Mouse (Mus musculus): ENCODE measurements around the gene Lrrc56. TPM values are rescaled to one million over a fixed set of nuclear protein-coding genes. Genes with fewer than 3 reads are reported as not detected.
A peak's percentile ranks its signal among the peaks of the same experiment; 100 is the strongest.

The Lrrc56 gene
- total and polyA plus RNA-seq, 3 experiments: 1.3 to 4.0 (median 2.3) TPM

DNA sequence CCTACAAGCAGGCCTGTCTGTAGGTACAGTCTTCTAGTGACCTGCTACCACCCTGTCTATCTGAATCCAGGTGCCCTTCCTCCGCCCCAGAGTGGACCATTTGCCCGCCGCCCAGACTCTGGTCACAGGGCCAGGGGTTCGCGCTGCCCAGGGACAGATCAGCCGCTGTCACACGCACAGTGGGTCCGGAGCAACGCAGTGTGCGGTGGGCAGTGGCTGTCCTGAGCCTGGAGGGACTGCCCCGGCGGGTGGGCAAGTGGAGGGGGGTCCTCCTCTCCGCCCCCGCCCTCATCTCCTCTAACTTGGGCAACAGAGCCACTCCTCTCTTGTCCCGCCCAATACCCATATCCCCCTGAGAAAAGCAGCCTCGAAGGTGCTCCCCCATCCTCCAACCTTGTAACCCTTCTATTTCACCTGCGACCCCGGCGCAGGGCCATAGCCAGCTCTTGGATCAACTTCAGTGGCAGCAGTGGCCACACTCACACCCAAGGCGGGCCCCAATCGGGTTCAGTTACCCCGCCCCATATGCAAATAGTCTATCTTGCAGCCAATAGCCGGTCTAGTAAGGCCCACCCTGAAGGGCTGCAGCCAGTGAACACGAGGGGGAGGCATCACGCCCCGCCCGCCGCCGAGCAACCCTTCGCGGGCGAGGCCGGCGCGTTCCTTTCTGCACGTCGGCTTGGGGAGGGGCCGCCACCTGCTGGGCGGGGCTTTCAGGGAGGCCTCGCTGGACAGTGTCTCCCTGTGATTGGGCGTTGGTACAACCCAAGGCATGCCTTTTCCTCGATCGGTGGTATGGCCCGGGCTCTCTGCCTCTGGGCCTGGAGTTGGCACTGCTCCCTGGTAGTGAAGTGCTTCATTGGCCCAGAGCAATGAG, 27.5 kb downstream of the Lrrc56 start:
- ATAC-seq (ENCODE audit: extremely low read depth, insufficient number of reproducible peaks, low FRiP score, poor library complexity, severe bottlenecking) (peak; percentile 98), DNase-seq (ENCODE audit: low spot score) (peak; percentile 95)
- no peak for TF ChIP-seq GATA2 (IDR thresholded peaks at IDR 0.05; ENCODE audit: borderline replicate concordance, low read depth, low read length)
- no peak for TF ChIP-seq TAL1 (conservative IDR thresholded peaks at IDR 0.05; ENCODE audit: low read depth, low read length)
- no peak for TF ChIP-seq GATA1 (IDR thresholded peaks at IDR 0.05; ENCODE audit: borderline replicate concordance, low read length)
- no peak for TF ChIP-seq POLR2AphosphoS5 (IDR thresholded peaks at IDR 0.05; ENCODE audit: insufficient replicate concordance, low read depth, low read length)
- no peak for TF ChIP-seq CTCF (IDR thresholded peaks at IDR 0.05; ENCODE audit: low read depth, low read length)
- peaks cover 46% of the 10 kb centered on the region for H3K36me3 ChIP-seq (replicated peaks)
- peaks cover 63% of the 10 kb centered on the region for H3K4me1 ChIP-seq (ENCODE audit: insufficient read depth, low read depth, low read length)
- H3K27me3 ChIP-seq (ENCODE audit: insufficient read depth, low read length): no peaks in the 10 kb centered on the region
- H3K9me3 ChIP-seq (replicated peaks): no peaks in the 10 kb centered on the region
- H3K4me3 ChIP-seq (ENCODE audit: low read depth, low read length): peak overlapping the region; percentile 99

DNA sequence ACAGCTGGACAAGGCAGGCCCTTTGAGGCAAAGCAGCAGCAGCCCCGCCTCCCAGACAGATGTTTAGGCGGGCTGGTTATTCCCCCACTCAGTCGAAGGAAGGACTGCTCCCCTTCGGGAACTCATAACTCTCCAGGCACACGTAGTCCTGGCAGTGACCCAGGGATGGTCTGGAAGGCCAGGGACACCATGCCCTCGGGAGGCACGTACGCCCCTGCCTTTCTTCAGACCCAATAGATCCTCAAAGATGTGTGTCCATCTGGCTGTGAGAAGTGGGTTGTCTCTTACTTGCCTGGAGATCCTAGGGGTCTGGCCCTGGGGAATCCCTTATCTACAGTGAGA, 28.1 kb downstream of the Lrrc56 start:
- Histone ChIP-seq H3K4me3 (ENCODE audit: low read depth, low read length) (peak overlapping the region; percentile 99; the same call in 1 of the 2 replicates), H3K27me3 (ENCODE audit: insufficient read depth, low read length) (no peaks in the 10 kb centered on the region), H3K36me3 (replicated peaks) (peaks cover 40% of the 10 kb centered on the region), H3K9me3 (replicated peaks) (no peaks in the 10 kb centered on the region), H3K4me1 (ENCODE audit: insufficient read depth, low read depth, low read length) (peaks cover 57% of the 10 kb centered on the region)
- ATAC-seq (ENCODE audit: extremely low read depth, insufficient number of reproducible peaks, low FRiP score, poor library complexity, severe bottlenecking): no peak
- TF ChIP-seq GATA2 (IDR thresholded peaks at IDR 0.05; ENCODE audit: borderline replicate concordance, low read depth, low read length) (no peak), CTCF (IDR thresholded peaks at IDR 0.05; ENCODE audit: low read depth, low read length) (no peak), TAL1 (conservative IDR thresholded peaks at IDR 0.05; ENCODE audit: low read depth, low read length) (no peak), POLR2AphosphoS5 (IDR thresholded peaks at IDR 0.05; ENCODE audit: insufficient replicate concordance, low read depth, low read length) (no peak), GATA1 (IDR thresholded peaks at IDR 0.05; ENCODE audit: borderline replicate concordance, low read length) (no peak)
- DNase-seq (ENCODE audit: low spot score): no peak

DNA sequence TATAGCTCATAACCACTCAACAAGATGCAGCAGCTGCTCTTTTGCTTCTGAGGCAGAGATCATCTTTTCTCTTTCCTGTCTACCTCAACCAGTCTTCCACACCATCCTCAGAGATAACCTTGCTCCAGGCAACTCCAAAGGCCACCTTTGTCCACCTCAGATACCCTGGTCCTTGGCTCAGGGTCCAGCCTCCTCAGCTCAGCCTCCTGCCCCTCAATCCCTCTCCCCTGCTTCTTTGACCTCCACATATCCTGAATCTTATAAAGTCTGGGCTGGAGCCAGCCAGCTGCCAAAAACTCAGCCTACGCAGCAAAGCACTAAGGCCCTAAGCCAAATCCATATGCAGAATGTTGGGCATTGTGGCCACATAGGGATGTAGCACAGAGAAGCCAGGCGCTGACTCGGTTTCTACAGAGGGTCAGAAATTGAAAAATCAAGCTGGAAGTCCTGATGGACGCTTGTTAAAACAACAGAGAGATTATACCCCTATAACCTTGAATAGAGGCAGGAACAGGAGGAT, 28.8 kb downstream of the Lrrc56 start:
- ATAC-seq (ENCODE audit: extremely low read depth, insufficient number of reproducible peaks, low FRiP score, poor library complexity, severe bottlenecking): no peak
- Histone ChIP-seq H3K36me3 (replicated peaks) (peaks cover 34% of the 10 kb centered on the region), H3K27me3 (ENCODE audit: insufficient read depth, low read length) (no peaks in the 10 kb centered on the region), H3K4me1 (ENCODE audit: insufficient read depth, low read depth, low read length) (peaks cover 52% of the 10 kb centered on the region), H3K4me3 (ENCODE audit: low read depth, low read length) (no peak overlapping the region; the same call in 1 of the 2 replicates), H3K9me3 (replicated peaks) (no peaks in the 10 kb centered on the region)
- no peak for TF ChIP-seq CTCF (IDR thresholded peaks at IDR 0.05; ENCODE audit: low read depth, low read length)
- no peak for DNase-seq (ENCODE audit: low spot score)

GRCm38 (mm10) chr7:141226535-141226934, 32.6 kb downstream of the Lrrc56 start:
- H3K27me3 ChIP-seq (ENCODE audit: insufficient read depth, low read length): no peaks in the 10 kb centered on the region
- H3K4me3 ChIP-seq (ENCODE audit: low read depth, low read length): no peak overlapping the region
- ATAC-seq (ENCODE audit: extremely low read depth, insufficient number of reproducible peaks, low FRiP score, poor library complexity, severe bottlenecking) (no peak), DNase-seq (ENCODE audit: low spot score) (no peak)
- peaks cover 21% of the 10 kb centered on the region for H3K36me3 ChIP-seq (replicated peaks)
- H3K9me3 ChIP-seq (replicated peaks): no peaks in the 10 kb centered on the region
- peaks cover 43% of the 10 kb centered on the region for H3K4me1 ChIP-seq (ENCODE audit: insufficient read depth, low read depth, low read length)
- TF ChIP-seq POLR2AphosphoS5 (IDR thresholded peaks at IDR 0.05; ENCODE audit: insufficient replicate concordance, low read depth, low read length) (no peak), GATA2 (IDR thresholded peaks at IDR 0.05; ENCODE audit: borderline replicate concordance, low read depth, low read length) (no peak), TAL1 (conservative IDR thresholded peaks at IDR 0.05; ENCODE audit: low read depth, low read length) (no peak), GATA1 (IDR thresholded peaks at IDR 0.05; ENCODE audit: borderline replicate concordance, low read length) (no peak), CTCF (IDR thresholded peaks at IDR 0.05; ENCODE audit: low read depth, low read length) (no peak)

- TF ChIP-seq GATA1 (IDR thresholded peaks at IDR 0.05; ENCODE audit: borderline replicate concordance, low read length): no peak
- TF ChIP-seq GATA2 (IDR thresholded peaks at IDR 0.05; ENCODE audit: borderline replicate concordance, low read depth, low read length): no peak
- no peak for TF ChIP-seq CTCF (IDR thresholded peaks at IDR 0.05; ENCODE audit: low read depth, low read length)
- TF ChIP-seq POLR2AphosphoS5 (IDR thresholded peaks at IDR 0.05; ENCODE audit: insufficient replicate concordance, low read depth, low read length): no peak
- no peak for TF ChIP-seq TAL1 (conservative IDR thresholded peaks at IDR 0.05; ENCODE audit: low read depth, low read length)
- H3K9me3 ChIP-seq (replicated peaks): no peaks in the 10 kb centered on the region
- H3K27me3 ChIP-seq (ENCODE audit: insufficient read depth, low read length): no peaks in the 10 kb centered on the region
- H3K36me3 ChIP-seq (replicated peaks): peaks cover 34% of the 10 kb centered on the region
- peaks cover 41% of the 10 kb centered on the region for H3K4me1 ChIP-seq (ENCODE audit: insufficient read depth, low read depth, low read length)
- no peak overlapping the region; the same call in 1 of the 2 replicates for H3K4me3 ChIP-seq (ENCODE audit: low read depth, low read length)
- DNase-seq (ENCODE audit: low spot score): no peak
- no peak for ATAC-seq (ENCODE audit: extremely low read depth, insufficient number of reproducible peaks, low FRiP score, poor library complexity, severe bottlenecking)
Measured at GRCm38 (mm10) chr7:141227796-141228195, 33.8 kb downstream of the Lrrc56 start.

DNA sequence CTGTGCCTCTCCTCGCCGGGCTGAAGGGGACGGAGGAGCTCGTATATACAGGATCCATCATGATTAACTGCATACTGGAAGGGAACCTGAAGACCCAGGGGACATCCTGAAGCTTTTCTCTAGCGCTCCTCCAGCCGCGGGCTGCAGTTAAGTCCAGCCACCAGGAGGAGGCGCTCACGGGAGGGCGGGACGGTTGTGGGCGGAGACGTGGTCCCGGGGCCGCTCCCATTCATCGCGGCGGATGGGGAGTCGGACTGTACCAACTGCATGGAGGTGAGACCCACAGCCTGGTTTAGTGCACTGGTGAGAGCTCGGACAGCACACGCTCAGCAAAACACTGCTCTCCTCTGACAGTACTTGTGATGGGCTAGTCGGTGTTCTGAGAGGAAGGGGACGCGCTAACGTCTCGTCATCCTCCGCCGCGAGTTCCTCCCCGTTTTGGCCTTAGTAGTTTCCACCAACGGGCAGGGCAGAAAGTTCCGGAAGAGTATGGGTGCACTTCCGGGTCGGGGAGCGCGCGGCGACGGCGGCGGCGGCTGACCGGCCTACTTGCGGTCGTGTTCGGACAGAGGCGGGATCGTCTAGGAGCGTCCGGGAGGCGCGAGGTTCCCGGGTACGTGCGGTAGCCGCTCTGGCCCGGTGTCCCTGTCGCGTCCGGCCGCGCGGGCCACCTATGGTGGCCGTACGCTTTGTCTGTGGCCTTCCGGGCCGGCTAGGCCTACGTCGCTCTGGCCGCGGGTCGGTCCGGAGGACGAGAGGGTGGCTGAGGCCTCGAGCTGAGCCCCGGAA, 34.5 kb downstream of the Lrrc56 start, which contains the start of gene Phrf1:
Gene Phrf1 (plus strand): TSS at position 506 of the 789 bp plus-strand sequence.
- no peaks in the 10 kb centered on the region for H3K27me3 ChIP-seq (ENCODE audit: insufficient read depth, low read length)
- peak within 1 kb of the TSS; percentile 100 for H3K4me3 ChIP-seq (ENCODE audit: low read depth, low read length)
- TF ChIP-seq CTCF (IDR thresholded peaks at IDR 0.05; ENCODE audit: low read depth, low read length) (peak; percentile 96), GATA2 (IDR thresholded peaks at IDR 0.05; ENCODE audit: borderline replicate concordance, low read depth, low read length) (no peak)
- H3K9me3 ChIP-seq (replicated peaks): no peaks in the 10 kb centered on the region
- peaks cover 40% of the 10 kb centered on the region for H3K36me3 ChIP-seq (replicated peaks)
- peaks cover 40% of the 10 kb centered on the region for H3K4me1 ChIP-seq (ENCODE audit: insufficient read depth, low read depth, low read length)
- ATAC-seq (ENCODE audit: extremely low read depth, insufficient number of reproducible peaks, low FRiP score, poor library complexity, severe bottlenecking) (peak; percentile 80), DNase-seq (ENCODE audit: low spot score) (peak; percentile 91)
